Mouse (Mus musculus) neural tube, embryonic 15.5 days (tissue): ENCODE measurements around the gene Lpar5. TPM values are rescaled to one million over a fixed set of nuclear protein-coding genes. Genes with fewer than 3 reads are reported as not detected.

Experiments used
- ATAC-seq: fragments of 200-750 bp; cut with Nextera tagmentation; 2 replicates; pipeline ENCODE4 v1.8.0; 2017; ENCODE audit warnings: mild to moderate bottlenecking, moderate TSS enrichment, moderate library complexity; ENCODE audit not compliant: low FRiP score
- H3K27ac ChIP-seq: fragments of 300-500 bp; sonication (generic); replicated peaks from 2 replicates; pipeline ENCODE4 v1.5.1; 2015; ENCODE audit warnings: mild to moderate bottlenecking, inconsistent platforms
- H3K27me3 ChIP-seq: fragments of 300-500 bp; sonication (generic); replicated peaks from 2 replicates; pipeline ENCODE4 v1.6.1; 2015; ENCODE audit warnings: inconsistent platforms
- H3K36me3 ChIP-seq: fragments of 300-500 bp; sonication (generic); 2 replicates; pipeline ENCODE4 v1.6.1; 2015; ENCODE audit warnings: inconsistent platforms
- H3K4me1 ChIP-seq: fragments of 300-500 bp; sonication (generic); 2 replicates; pipeline ENCODE4 v1.6.1; 2015; ENCODE audit warnings: inconsistent platforms
- H3K4me2 ChIP-seq: fragments of 300-500 bp; sonication (generic); 2 replicates; pipeline ENCODE4 v1.6.1; 2015; ENCODE audit warnings: inconsistent platforms, mild to moderate bottlenecking, moderate library complexity
- H3K4me3 ChIP-seq: fragments of 300-500 bp; sonication (generic); replicated peaks from 2 replicates; pipeline ENCODE4 v1.5.1; 2015; ENCODE audit warnings: mild to moderate bottlenecking, inconsistent platforms
- H3K9ac ChIP-seq: fragments of 300-500 bp; sonication (generic); replicated peaks from 2 replicates; pipeline ENCODE4 v1.6.1; 2015; ENCODE audit warnings: mild to moderate bottlenecking, inconsistent platforms
- H3K9me3 ChIP-seq: fragments of 300-500 bp; sonication (generic); replicated peaks from 2 replicates; pipeline ENCODE4 v1.6.1; 2016; ENCODE audit warnings: inconsistent platforms
- WGBS: fragments of 180-500 bp; shearing (Covaris S2); methylation state at CpG from one replicate; pipeline ENCODE4 v1.1.7; 2015; ENCODE audit warnings: mixed read lengths; 5-methylcytosine and 5-hydroxymethylcytosine counted together
- microRNA-seq: library from miRNA; unstranded; fragments of <30 nt; microRNA quantifications from one replicate; pipeline ENCODE4, GENCODE M21; 2017
- polyA plus RNA-seq: library from polyadenylated mRNA; unstranded; fragments of >200 nt; fragmentation: Nextera tagmentation; extraction: Ambion mirVana; gene quantifications from 2 replicates; pipeline ENCODE4 v1.2.1, GENCODE M21; 2015

Gene Lpar5
- polyA plus RNA-seq, 1 experiment from 2014 or later = 1.0 TPM

GRCm38 (mm10) chr6:125131302-125132156 lies 63.8 kb downstream of the Lpar5 start, which contains the start of gene Nop2:
Nop2 (plus strand) TSS chr6:125131909.
- Histone ChIP-seq H3K9me3 (no peaks in the 10 kb centered on the region), H3K4me3 (peak within 1 kb of the TSS; percentile 91), H3K9ac (peak within 1 kb of the TSS; percentile 84), H3K4me2 (peak within 1 kb of the TSS; percentile 91), H3K27ac (peak within 1 kb of the TSS; percentile 89), H3K27me3 (no peaks in the 10 kb centered on the region), H3K36me3 (peaks cover 69% of the 10 kb centered on the region), H3K4me1 (peaks cover 22% of the 10 kb centered on the region)
- WGBS = under 1% methylated on average over 66 of the region's 66 CpGs
- ATAC-seq = peak; percentile 96

Small RNA genes within 50 kb of the gene (microRNA-seq; reads per million reads assigned to microRNA genes)
- not detected for gene Mir7045

Other genes with a start within 250 kb of the Lpar5 start
- gene Usp5, start 238.4 kb upstream of the Lpar5 start, polyA plus RNA-seq = 190 and 199 TPM in 2 replicates
- 23.7 and 52.8 TPM in 2 replicates for gene Cdca3, start 238.4 kb upstream of the Lpar5 start, polyA plus RNA-seq
- gene Gnb3, start 227.6 kb upstream of the Lpar5 start, polyA plus RNA-seq = 0.69 and 0.70 TPM in 2 replicates
- 22.2 and 24.0 TPM in 2 replicates for gene P3h3, start 210.2 kb upstream of the Lpar5 start, polyA plus RNA-seq
- gene Gpr162, start 203.9 kb upstream of the Lpar5 start, polyA plus RNA-seq = 28.9 and 33.8 TPM in 2 replicates
- gene Cd4, start 179.7 kb upstream of the Lpar5 start, polyA plus RNA-seq = 0.17 and 0.61 TPM in 2 replicates
- gene Lag3, start 156.2 kb upstream of the Lpar5 start, polyA plus RNA-seq = 3.2 and 3.5 TPM in 2 replicates
- gene Ptms, start 147.8 kb upstream of the Lpar5 start, polyA plus RNA-seq = 637 and 745 TPM in 2 replicates
- 543 and 603 TPM in 2 replicates for gene Mlf2, start 136.5 kb upstream of the Lpar5 start, polyA plus RNA-seq
- 95.4 and 112 TPM in 2 replicates for gene Cops7a, start 102.4 kb upstream of the Lpar5 start, polyA plus RNA-seq
- gene Pianp, start 71.2 kb upstream of the Lpar5 start, polyA plus RNA-seq = 59.4 and 72.4 TPM in 2 replicates
- 18.5 and 19.5 TPM in 2 replicates for gene Zfp384, start 58.8 kb upstream of the Lpar5 start, polyA plus RNA-seq
- 129 and 133 TPM in 2 replicates for gene Ing4, start 28.2 kb upstream of the Lpar5 start, polyA plus RNA-seq
- 17.3 and 21.5 TPM in 2 replicates for gene Acrbp, start 18.2 kb upstream of the Lpar5 start, polyA plus RNA-seq
- gene Chd4, start 28.1 kb downstream of the Lpar5 start, polyA plus RNA-seq = 87.5 and 93.9 TPM in 2 replicates
- 47.8 and 58.0 TPM in 2 replicates for gene Nop2, start 64.0 kb downstream of the Lpar5 start, polyA plus RNA-seq
- 20.1 and 24.6 TPM in 2 replicates for gene Iffo1, start 77.3 kb downstream of the Lpar5 start, polyA plus RNA-seq
- gene Gapdh, start 98.5 kb downstream of the Lpar5 start, polyA plus RNA-seq = 1,563 and 1,690 TPM in 2 replicates
- 38.2 and 56.6 TPM in 2 replicates for gene Ncapd2, start 123.8 kb downstream of the Lpar5 start, polyA plus RNA-seq
- 156 and 167 TPM in 2 replicates for gene Mrpl51, start 123.9 kb downstream of the Lpar5 start, polyA plus RNA-seq
- 53.8 and 57.4 TPM in 2 replicates for gene Vamp1, start 147.6 kb downstream of the Lpar5 start, polyA plus RNA-seq
- gene Tapbpl, start 163.9 kb downstream of the Lpar5 start, polyA plus RNA-seq = 7.1 and 11.9 TPM in 2 replicates
- gene Cd27, start 169.1 kb downstream of the Lpar5 start, polyA plus RNA-seq = 2.0 and 12.9 TPM in 2 replicates
- not detected in 2 replicates for gene Tuba3a, start 218.1 kb downstream of the Lpar5 start, polyA plus RNA-seq
- gene Ltbr, start 246.0 kb downstream of the Lpar5 start, polyA plus RNA-seq = 19.5 and 28.1 TPM in 2 replicates